Mouse (Mus musculus) thymus, postnatal 14 days (tissue): ENCODE measurements around the gene Plin5.
A peak's percentile ranks its signal among the peaks of the same experiment; 100 is the strongest.
"Not testable (repeated sequence)": the region's sequence is repeated elsewhere in the genome, so short reads cannot be mapped to it uniquely, and the experiment has no call there.

Experiments
- DNase-seq: peaks from one replicate; pipeline ENCODE4 v3.0.0; 2021

Plin5 gene

DNA sequence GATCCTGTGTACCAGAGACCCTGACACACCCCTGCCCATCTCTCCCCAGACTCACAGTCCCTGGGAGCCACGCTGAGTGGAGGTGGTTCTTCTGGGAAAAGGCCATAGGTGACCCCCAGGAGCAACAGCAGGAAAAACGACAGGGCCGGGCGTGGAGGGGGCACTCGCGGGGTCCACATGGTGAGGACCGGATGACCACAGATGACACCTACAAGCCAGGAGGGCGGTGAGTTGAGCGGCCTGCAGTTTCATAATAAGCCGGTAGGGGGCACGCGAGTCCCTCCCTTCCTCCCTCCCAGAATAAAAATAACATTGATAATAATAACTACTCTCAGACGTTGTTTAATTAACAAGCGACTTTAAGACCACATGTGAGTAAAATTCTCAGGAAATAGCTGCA lies 15.3 kb upstream of the Plin5 start:
- peak; percentile 67 for DNase-seq

DNA sequence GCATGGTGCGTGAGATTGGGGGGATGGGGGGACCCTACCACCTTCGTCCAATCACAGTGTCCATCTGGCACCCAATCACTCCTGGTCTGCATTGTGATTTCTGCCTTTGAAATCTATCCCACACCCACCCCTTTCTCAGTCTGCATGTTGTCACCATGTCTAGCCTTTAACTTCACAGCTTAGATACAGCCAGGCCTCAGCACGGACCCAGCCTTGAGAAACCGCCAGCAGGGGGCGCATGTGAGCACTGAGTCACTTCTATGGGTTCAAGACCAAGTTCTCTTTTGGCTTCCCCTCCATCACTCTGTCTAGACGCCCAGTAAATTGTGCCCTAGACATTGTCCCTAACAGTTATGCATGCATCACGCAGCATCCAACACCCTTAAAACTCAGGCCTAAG lies 14.4 kb upstream of the Plin5 start:
- peak; percentile 79 for DNase-seq

DNA sequence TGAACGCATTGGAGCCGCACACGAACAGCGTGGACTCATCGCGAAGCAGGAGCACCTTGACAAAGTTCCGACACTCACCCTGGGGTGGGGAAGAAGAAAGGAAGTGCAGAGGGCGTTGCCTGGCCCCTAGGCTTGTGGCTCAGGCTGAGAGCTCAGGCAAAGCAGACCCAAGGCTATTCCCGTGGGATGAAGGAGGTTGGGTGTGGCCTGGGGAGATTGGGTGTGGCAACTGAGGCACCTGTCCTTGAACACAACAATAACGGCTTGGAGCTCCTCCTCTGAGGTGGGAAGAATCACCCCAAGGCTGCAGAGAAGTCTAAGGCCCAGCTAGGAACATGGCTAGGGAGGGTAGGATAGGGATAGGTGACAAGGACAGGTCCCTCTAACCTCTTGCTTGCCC lies 13.7 kb upstream of the Plin5 start:
- no peak for DNase-seq

DNA sequence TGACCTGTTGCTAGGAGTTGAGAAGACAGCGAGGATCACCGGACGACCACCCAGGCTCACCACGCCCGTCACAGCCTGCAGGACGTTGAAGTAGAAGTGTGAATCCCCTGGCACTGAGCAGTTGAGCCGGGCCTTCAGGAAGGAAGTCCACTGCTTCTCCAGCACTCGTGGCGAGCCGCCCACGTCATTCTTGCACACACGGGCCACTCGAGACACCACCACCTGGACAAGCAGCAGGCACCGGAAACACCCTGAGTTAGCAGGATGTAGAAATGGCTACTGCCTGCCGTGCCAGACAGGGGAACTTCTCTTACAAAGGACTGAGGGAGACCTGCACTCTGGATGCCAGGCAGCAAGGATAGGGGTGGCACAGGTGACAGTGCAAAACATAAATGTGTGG lies 10.8 kb upstream of the Plin5 start:
- no peak for DNase-seq

DNA sequence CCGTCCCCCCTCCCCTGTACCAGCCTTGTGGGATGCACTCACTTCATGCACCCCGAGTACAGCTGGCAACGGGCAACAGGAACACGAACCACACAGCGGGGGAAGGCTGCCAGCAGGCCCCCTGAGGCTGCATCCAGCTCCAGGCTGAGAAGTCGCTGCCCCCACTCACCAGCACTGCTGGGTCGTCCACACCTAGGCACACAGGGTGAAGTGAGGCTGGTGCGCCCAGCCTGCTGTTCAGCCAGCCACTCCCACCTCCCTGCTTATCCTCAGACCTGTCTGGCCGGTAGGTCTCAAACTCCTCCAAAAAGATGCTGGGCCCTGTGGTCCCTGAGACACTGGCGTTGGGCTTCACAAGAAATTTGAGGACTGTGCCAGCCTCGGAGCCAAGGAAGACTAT lies 8.8 kb upstream of the Plin5 start:
- DNase-seq, result no peak

DNA sequence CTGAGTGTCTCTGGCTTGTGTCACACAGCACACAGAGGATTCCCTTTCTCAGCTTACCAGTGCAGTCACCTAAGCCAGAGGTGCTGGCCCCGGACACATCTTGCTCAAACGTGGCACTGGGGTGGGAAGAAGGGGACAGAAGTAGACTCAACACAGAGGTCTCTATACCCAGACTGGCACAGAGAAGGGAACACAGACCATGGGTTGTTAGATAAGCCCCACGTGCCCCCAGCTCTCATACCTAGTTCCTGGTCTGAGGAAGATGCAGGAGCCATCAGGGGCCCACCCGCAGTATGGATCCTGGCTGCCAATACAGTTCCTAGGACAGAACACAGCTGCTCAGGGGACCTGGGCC lies 7.9 kb upstream of the Plin5 start:
- DNase-seq, result no peak

DNA sequence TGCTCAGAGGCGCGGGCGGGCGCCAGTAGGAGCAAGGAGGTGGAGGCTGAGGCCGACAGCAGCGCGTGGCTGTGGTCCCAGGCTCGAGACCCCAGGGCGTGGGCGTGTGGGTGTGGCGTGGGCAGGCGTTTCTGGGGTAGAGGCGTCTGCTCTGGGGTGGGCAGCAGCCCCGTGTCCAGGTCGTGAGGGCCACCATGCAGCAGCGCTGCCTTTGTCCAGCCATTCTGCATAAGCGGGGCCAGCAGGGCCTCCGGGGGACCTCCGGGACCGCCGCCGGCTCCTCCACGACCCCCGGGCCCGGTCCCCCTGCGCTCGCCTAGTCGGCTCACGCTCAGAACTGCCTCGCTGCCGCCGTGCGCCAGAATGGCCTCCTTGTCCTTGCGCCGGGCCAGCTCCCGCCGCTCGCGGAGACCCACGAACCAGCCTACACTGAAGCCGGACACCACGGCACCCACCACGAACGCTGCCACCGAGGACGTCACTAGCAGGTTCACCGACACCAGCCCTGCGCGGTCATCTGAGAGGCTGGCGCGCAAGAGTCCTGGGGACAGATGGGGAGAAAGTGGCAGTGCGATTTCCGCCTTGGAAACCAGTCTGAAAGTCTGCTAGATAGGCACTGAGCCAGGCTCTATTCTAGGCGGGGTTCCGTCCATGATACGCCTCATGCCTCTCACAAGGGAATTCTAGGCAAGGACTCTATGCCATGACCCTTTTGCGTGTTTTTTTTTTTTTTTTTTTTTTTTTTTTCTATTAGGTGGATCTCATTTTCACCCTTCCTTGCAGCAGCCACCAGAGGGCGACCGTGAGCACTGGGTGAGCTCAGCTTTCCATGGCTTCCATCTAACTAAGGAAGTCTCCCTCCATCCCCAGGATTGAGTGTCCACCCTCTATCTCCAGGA lies 7.2 kb upstream of the Plin5 start:
- peak; percentile 45 for DNase-seq

DNA sequence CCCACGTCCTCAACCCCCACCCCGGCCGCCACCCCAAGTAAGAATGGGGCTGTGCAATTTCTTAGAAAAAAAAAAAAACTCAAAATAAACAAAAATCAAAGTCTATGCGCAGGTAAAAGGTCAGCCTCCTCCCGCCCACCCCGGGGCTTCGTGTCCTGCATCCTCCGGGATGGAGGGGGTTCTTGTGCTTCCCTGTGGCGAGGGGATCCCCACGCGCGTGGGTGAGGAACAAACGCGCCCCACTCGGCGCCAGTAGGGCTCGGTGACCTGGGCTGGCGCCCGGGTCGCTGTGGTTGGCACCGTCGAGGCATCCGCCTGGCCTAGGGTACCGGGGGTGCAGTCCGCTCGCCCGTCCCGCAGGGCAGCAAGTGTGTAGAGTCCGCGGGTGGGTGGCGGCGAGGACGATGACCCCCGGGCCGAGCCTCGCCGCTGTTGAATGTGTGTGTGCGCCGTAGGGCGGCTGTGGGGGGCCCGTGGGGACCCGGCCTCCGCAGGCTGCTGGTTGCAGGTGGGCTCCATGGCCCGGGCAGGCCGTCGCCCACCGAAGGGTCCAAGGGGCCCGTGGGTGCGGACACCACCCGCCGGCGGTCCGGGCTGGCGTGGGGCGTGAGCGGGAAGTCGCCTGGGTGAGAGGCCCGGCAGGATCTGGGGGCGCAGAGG lies 6.4 kb upstream of the Plin5 start:
- no peak for DNase-seq

DNA sequence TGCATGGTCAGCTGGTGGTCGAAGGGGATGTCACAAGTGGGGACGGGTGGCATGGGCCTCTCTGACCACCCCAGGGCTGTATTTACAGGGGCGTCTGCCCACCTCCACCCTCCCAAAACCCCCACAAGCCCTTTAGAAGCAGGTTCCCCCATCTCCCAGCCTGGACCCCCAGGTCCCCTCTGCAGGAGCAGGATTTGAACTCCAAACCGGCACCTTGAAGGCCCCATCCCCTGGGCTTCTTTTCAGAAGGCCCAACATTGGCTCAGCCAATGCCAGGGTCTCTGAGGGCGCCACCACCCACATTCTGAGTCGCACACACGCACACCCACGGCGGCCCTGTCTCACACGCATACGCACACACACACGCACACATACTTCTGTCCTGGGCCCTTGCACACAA lies 5.8 kb upstream of the Plin5 start:
- no peak for DNase-seq

DNA sequence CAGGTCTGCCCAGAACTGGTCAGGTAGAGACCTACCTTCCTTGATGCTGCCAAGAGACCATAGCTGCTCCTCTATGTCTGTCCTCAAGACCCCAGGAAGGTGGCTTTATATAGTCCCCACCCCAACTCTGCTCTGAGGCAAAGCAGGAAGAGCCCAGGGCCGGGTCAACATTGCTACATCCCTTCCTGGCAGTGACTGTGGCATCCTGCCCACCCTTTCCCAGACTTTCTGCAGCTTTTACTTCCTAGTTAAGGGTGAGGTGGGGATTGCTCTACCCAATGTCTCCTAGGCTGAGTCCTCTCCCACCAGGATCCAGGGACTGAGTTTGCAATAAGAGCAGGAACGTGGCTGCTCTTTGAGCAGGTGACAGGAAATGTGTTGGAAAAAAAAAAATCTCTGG lies 4.4 kb upstream of the Plin5 start, which contains the start of gene Lrg1:
Lrg1 (minus strand) TSS at position 176 of the 400 bp plus-strand sequence.
- no peak for DNase-seq

DNA sequence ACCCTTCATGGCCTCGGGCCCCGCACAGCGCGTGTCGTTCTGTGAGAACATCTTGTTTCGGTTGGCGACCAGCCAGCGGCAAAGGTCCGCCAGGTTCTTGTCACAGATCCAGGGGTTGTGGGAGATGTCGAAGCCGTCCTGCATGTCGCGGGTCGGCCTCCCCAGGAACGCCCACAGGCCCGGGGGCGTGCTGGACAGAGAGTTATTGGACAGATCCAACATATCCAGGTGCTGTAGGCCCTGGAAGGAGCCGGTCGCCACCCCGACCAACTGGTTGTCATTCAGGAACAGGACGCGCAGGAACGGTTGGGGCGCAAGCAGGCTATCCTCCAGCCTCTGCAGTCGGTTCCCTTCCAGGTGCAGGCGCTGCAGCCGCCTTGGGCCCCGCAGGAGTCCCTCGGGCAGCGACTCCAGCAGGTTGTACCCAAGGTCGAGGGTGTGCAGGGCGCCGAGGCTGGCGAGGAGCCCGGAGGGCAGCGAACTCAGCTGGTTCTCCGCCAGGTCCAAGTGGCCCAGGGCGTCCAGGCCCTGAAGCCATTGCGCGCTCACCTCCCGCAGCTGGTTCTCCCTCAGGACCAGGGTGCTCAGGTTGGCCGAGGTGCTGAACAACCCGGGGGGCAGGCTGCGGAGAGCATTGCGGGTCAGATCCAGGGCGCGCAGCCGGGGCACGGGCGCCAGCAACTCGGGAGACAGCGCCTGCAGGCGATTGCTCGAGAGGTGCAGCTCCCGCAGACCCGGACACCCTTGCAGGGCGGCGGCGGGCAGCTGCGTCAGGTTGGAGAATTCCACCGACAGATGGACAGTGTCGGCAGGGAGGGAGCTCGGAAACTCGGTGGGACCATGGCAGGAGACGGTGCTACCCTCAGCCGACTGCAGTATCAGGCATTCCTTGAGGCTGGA lies 2.8 kb upstream of the Plin5 start:
- DNase-seq, result no peak

DNA sequence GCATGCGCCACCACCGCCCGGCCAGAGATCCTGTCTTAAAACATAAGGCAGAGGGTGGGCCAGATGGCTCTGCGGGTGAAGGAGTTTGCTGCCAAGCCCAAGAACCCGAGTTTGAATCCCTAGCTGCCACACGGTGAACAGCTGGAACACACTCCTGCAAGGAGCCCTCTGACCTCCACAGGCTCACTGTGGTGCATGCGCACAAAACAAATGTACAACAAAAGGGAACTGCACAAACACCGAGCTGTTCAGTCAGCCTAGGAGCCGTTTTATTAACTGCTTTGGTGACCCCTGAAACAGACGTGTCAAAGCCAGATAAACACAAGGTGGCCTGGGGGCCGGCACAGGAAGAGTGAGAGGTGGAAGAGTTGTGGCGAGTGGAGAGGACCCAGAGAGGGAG lies 2.0 kb upstream of the Plin5 start:
- no peak for DNase-seq

DNA sequence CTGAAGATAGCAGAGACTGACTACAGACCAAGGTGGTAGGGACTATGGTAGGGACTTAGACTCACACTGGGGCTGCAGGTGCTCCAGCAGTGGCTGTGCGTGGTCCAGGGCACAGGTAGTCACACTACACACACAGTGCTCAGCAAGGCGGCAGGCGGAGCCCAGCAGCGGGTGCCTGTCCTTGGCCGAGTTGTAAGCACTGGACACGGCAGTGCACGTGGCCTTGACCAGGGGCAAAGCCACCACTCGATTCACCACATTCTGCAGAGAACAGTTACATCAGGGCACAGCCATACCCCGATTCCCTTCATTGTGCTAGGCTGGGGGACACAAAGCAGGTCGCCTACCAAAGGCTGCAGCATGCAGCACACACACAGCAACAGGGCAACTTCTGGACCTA lies 1.2 kb downstream of the Plin5 start:
- DNase-seq, result no peak

DNA sequence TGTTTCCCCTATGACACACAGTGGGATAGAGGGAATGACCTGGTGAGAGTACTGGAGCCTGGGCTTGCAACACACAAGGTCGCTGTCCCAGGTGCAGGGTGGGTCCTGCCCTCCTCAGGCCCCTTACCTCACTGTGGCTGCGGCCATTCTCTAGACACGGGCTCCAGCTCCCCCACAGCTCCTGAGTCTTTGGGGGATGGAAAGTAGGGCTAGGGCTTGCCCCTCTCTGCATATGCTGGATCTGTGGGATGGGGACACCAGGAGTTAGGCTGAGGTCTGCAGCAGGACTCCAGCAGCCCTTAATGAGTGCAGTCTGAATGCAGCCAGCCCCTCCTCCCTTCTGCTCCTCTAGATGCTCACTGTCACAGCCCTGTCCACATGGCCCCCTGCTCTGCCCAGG lies 4.7 kb downstream of the Plin5 start:
- DNase-seq, result no peak

DNA sequence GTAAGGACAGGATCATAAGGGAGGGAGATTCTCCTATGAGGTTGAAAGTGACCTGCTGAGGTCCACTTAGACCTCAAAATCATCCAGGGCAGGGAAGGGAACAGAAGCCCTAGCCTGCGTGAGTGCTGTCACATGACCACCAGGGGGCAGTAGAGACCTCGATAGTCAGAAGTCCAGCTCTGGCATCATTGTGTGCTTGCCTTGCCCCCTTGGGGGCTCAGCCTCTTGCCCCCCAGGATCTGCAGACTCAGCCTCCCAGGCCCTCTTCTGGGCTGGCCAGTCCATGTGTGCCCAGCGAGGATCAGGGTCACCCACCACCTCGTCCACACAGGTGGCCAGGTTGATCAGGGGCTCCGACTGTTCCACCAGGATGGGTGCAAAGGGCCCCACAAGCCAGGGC lies 5.5 kb downstream of the Plin5 start:
- DNase-seq, result peak; percentile 72

DNA sequence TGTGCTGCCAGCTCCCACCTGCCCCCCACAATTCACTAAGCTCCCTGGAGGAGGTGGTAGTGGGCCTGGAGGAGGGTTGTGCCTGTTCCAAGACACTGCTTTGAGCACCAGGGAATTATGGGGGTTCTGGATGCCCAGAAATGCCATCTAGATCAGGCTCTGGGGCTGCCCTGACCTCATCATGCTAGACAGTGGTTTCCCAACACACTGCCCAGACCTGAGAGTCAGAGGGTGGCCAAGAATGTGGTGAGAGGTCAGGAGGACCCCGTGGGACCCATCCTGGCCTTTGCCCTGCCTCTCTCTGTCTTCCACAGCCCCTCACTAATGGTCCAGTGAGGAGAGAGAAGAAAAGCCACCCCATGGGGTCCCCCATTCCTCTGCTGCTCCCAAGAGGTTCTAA lies 6.4 kb downstream of the Plin5 start:
- DNase-seq, result no peak

DNA sequence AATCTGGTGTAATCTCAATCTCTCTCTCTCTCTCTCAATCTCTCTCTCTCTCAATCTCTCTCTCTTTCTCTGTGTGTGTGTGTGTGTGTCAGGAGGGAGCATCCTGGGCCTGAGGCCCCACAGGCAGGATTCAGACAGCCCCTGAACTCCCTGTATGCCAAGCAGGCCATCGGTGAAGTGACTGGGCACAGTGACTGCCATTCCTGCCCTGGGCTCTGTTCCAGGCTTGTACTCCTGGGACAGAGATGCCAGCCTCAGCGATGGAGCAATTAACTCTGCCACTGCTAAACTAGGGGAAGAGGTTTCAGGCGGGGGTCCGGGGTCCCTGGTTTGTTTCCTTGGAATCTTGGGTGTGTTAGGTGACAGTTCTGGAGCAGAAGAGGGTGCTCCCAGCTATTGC lies 6.8 kb downstream of the Plin5 start:
- DNase-seq, result no peak

DNA sequence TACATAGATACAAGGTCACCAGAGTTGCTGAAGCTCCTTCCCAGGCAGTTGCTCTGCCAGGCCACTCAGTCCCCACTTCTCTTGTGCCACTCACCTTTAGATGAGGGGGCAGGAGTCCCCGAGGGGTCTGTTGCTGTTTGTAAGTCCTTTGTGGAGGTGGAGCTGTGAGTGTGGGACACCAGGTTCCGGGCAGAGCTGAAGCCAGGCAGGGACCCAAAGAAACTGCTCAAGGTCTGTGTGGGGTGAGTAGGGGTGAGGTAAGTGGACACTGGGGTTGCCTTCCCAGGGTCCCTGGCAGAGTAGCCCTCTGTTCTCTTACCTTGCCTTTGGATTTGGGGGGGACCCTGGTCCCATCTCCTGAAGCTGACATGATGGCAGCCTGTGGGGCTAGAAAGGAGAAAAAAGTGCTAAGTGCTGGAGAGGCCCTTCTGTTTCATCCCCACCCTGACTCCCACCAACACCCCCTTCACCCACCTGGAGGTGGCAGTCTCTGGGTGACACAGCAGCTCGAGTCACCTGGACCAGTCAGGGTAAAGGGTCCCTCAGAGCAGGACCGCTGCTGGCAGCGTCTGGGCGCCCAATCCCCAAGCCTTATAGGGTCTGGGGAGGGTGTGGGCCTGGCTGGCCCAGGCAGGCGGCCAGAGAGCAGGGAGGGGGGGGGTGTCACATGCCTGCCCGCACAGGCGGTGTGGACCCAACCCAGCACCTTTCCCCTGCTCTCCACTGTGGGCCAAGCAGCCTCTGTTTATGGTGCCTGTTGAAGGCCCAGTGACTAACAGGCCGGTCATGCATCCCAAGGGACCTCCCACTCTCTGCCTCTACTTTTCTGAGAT lies 8.0 kb downstream of the Plin5 start, which contains the start of gene Plin4:
Plin4 (minus strand) TSS at position 585 of the 833 bp plus-strand sequence.
- DNase-seq, result no peak

DNA sequence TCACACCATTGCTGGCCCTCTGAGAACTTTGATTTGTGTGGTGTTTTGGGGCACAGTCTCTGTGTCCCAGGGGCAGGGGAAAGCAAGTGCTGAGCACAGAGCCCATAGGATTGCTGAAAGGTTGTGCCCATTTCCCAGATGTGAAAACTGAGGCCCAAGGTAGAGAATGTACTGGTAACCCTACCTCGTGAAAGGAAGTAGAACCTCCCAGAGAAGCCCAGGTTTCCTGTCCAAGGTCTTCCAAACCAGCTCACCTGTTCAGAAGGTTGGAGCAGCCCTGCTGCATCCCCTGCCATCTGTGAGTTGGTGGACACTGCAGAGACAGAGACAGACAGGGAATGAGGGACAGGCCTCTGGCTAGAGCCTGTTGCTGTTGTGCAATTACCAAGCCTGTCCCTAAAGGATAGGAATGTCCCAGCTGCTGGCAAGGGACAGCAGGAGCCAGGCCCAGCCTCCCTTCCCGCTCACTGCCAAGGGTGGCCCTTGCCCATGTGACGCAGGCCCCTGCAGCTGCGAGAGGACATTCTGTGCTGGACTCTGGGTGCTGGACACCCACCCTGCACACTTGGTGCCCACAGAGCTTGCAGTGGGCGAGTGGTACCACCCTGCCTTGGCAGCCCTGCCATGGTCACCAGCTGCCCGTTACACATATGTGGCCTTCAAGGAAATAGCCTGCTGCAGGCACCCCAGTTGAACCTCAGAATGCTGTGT lies 8.9 kb downstream of the Plin5 start:
- no peak for DNase-seq

DNA sequence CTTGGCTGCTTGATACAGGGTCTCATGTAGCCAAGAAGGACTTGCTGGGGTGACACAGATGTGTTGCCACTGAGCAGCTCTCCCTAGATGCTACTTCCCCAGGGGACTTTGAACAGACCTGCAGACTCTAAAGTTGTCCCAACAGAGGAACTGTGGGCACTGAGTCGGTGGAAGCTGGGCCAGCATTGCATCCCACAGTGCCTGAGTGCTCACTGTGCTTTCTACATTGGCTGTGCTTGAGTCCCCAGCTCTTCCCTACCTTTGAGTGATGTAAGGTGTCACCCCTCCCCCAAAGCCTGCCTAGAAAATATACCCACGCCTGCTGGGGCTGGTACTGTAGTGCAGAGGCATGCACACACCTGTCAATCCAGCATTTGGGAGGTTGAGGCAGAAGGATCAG lies 9.7 kb downstream of the Plin5 start:
- no peak for DNase-seq

DNA sequence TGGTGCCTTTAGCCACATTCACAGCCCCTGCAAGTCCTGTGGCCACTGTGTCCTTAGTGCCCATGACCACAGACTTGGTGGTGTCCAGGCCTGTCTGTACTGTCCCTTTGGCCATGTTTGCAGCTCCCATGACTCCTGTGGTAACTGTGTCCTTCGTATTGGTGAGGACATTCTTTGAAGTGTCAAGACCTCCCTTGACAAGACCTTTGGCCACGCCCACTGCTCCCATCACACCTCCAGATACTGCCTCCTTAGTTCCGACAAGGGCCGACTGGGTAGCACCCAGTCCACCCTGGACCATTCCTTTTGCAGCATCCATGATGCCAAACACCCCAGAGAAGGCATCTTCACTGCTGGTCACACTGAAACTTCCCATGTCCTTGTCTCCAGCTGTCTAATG lies 10.4 kb downstream of the Plin5 start:
- no peak for DNase-seq

DNA sequence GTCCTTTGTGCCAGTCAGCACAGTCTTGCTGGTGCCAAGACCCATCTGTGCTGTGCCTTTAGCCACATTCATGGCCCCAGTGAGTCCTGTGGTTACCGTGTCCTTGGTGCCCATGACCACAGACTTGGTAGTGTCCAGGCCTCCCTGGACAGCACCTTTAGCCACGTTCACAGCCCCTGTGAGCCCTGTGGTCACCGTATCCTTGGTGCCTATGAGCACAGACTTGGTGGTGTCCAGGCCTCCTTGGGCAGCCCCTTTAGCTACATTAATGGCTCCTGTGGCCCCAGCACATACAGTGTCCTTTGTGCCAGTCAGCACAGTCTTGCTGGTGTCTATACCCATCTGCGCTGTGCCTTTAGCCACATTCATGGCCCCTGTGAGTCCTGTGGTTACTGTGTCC lies 11.0 kb downstream of the Plin5 start:
- DNase-seq, result not testable (repeated sequence)
